Comparison of ENCODE assay signal across 10 mouse cellular contexts in the genomic region with DNA sequence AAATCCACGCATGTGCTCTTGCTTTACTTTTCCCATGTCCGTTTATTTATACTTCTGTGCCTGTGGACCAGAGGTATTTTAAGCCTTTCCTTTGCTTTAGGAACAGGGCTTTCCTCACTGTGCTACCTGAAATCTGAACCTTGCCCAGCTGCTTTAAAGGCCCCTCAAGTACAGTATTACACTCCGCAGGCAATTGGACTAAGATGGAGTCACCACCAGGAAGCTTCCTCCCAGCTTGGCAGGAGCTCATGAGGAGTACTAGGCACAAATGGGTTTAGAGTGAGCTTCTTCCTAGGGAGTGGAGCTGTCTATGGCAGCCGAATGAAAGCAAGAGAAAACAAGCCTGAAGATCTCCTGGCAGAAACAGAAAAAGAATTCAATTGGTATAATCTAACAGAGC. TPM values are rescaled to one million over a fixed set of nuclear protein-coding genes. Genes with fewer than 3 reads are reported as not detected.
DNase-seq lines count a peak whose midpoint lies in the region; ATAC-seq and TF ChIP-seq lines count a peak whose summit lies in the region.
"Had no signal": no experiment of that assay in that cellular context is flagged by ENCODE, and none has a peak within 500 bp of the region (broad histone marks: within the 10 kb centered on the region; RNA-seq: fewer than 3 reads in every experiment).

No protein-coding gene starts in this region.

- H3K9ac ChIP-seq in kidney, embryonic 16.5 days (replicated peaks; ENCODE audit: low read length) = no peak overlapping the region
- peak overlapping the region; percentile 72; the same call in 1 of the 2 replicates for H3K9ac ChIP-seq in forebrain, postnatal 0 days
- peak overlapping the region; percentile 64 for H3K9ac ChIP-seq in midbrain, postnatal 0 days (replicated peaks; ENCODE audit: low read length, poor library complexity, severe bottlenecking)

- no peak for TF ChIP-seq CTCF in forebrain, postnatal 0 days (IDR thresholded peaks at IDR 0.05; ENCODE audit: low read depth)
- TF ChIP-seq CTCF in midbrain, postnatal 0 days (IDR thresholded peaks at IDR 0.05) = no peak

- DNase-seq in kidney, adult 8-10 months = no peak
- DNase-seq in cerebellum, postnatal 10 days = peak; percentile 33 to 46
- peak; percentile 39 for DNase-seq in forebrain, postnatal 0 days
- peak; percentile 19 for DNase-seq in midbrain, postnatal 0 days (ENCODE audit: low spot score)
- DNase-seq in urinary bladder, adult 18-20 months (ENCODE audit: low spot score in 2 of 2) = no peak
- DNase-seq in ovary, adult 18-20 months (ENCODE audit: low spot score) = no peak
- DNase-seq in frontal cortex, postnatal 25 days (ENCODE audit: low spot score in 2 of 2) = no peak
- DNase-seq: heart, postnatal 4 days; lung, postnatal 4 days had no signal

- ATAC-seq in kidney, embryonic 16.5 days (ENCODE audit: low FRiP score, low TSS enrichment) = no peak
- peak; percentile 32; the same call in 1 of the 2 replicates for ATAC-seq in forebrain, postnatal 0 days
- 0 out of 2 replicates have a peak, but pooled peaks have one; percentile 12 for ATAC-seq in midbrain, postnatal 0 days (ENCODE audit: low FRiP score)

- peaks cover 10% of the 10 kb centered on the region; the same call in 1 of the 2 replicates for H3K27me3 ChIP-seq in kidney, embryonic 16.5 days (ENCODE audit: insufficient read depth, low read length)
- H3K27me3 ChIP-seq in forebrain, postnatal 0 days (ENCODE audit: insufficient read depth, low read length) = no peaks in the 10 kb centered on the region
- no peaks in the 10 kb centered on the region for H3K27me3 ChIP-seq in midbrain, postnatal 0 days (ENCODE audit: insufficient read depth, low read length)

- no peaks in the 10 kb centered on the region for H3K9me3 ChIP-seq in kidney, embryonic 16.5 days (ENCODE audit: low read length)
- H3K9me3 ChIP-seq in forebrain, postnatal 0 days (ENCODE audit: low read length) = no peaks in the 10 kb centered on the region
- H3K9me3 ChIP-seq in midbrain, postnatal 0 days (ENCODE audit: low read length) = no peaks in the 10 kb centered on the region

- H3K4me3 ChIP-seq in kidney, embryonic 16.5 days (ENCODE audit: low read length) = peak overlapping the region; percentile 48
- peak overlapping the region; percentile 51 for H3K4me3 ChIP-seq in forebrain, postnatal 0 days (ENCODE audit: low read depth, low read length)
- peak overlapping the region; percentile 50 for H3K4me3 ChIP-seq in midbrain, postnatal 0 days (ENCODE audit: low read depth, low read length)

- H3K27ac ChIP-seq in kidney, embryonic 16.5 days (ENCODE audit: low read length) = no peak overlapping the region
- peak overlapping the region; percentile 89 for H3K27ac ChIP-seq in forebrain, postnatal 0 days (ENCODE audit: low read depth, low read length)
- H3K27ac ChIP-seq in midbrain, postnatal 0 days (ENCODE audit: low read depth, low read length) = peak overlapping the region; percentile 68

- 38% methylated on average over 4 of the region's 4 CpGs for WGBS in kidney, embryonic 16.5 days
- WGBS in forebrain, postnatal 0 days = 43% methylated on average over 4 of the region's 4 CpGs
- WGBS in midbrain, postnatal 0 days = 35% methylated on average over 4 of the region's 4 CpGs

- no peaks in the 10 kb centered on the region for H3K36me3 ChIP-seq in kidney, embryonic 16.5 days (ENCODE audit: insufficient read depth, low read length)
- no peaks in the 10 kb centered on the region for H3K36me3 ChIP-seq in forebrain, postnatal 0 days (ENCODE audit: insufficient read depth)
- no peaks in the 10 kb centered on the region for H3K36me3 ChIP-seq in midbrain, postnatal 0 days (ENCODE audit: insufficient read depth, low read length)

- H3K4me2 ChIP-seq in kidney, embryonic 16.5 days (replicated peaks; ENCODE audit: low read depth, low read length) = peak overlapping the region; percentile 63
- peak overlapping the region; percentile 47 for H3K4me2 ChIP-seq in forebrain, postnatal 0 days (ENCODE audit: low read depth)
- peak overlapping the region; percentile 53 for H3K4me2 ChIP-seq in midbrain, postnatal 0 days (ENCODE audit: low read depth, low read length, poor library complexity, severe bottlenecking)

- 0 out of 2 replicates have a peak, but pooled peaks cover 4% of the 10 kb centered on the region for H3K4me1 ChIP-seq in kidney, embryonic 16.5 days (ENCODE audit: insufficient read depth, low read length)
- H3K4me1 ChIP-seq in forebrain, postnatal 0 days (ENCODE audit: insufficient read depth) = 0 out of 2 replicates have a peak, but pooled peaks cover 7% of the 10 kb centered on the region
- no peaks in the 10 kb centered on the region for H3K4me1 ChIP-seq in midbrain, postnatal 0 days (ENCODE audit: insufficient read depth, low read length)

RNA-seq across cellular contexts. Expression of gene Tmem35a, which starts 2.2 kb away (rescaled TPM):
- polyA plus RNA-seq in kidney, embryonic 16.5 days (2015; fragmentation: Nextera tagmentation; extraction: Ambion mirVana) = 12.0 and 13.6 TPM in 2 replicates
- total RNA-seq in forebrain, postnatal 0 days (2014; rRNA removed) = 201 and 218 TPM in 2 replicates
- polyA plus RNA-seq in forebrain, postnatal 0 days (2015; fragmentation: Nextera tagmentation; extraction: Ambion mirVana) = 111 and 133 TPM in 2 replicates
- 138 and 151 TPM in 2 replicates for total RNA-seq in midbrain, postnatal 0 days (2014; rRNA removed)
- polyA plus RNA-seq in midbrain, postnatal 0 days (2015; fragmentation: Nextera tagmentation; extraction: Ambion mirVana) = 109 and 112 TPM in 2 replicates

RNA-seq across cellular contexts. Expression of gene Cenpi, which starts 10.7 kb away (rescaled TPM):
- polyA plus RNA-seq in kidney, embryonic 16.5 days (2015; fragmentation: Nextera tagmentation; extraction: Ambion mirVana) = 24.4 and 30.9 TPM in 2 replicates
- total RNA-seq in forebrain, postnatal 0 days (2014; rRNA removed) = 2.8 TPM in 2 replicates
- polyA plus RNA-seq in forebrain, postnatal 0 days (2015; fragmentation: Nextera tagmentation; extraction: Ambion mirVana) = 3.2 and 3.5 TPM in 2 replicates
- 3.4 and 3.8 TPM in 2 replicates for total RNA-seq in midbrain, postnatal 0 days (2014; rRNA removed)
- polyA plus RNA-seq in midbrain, postnatal 0 days (2015; fragmentation: Nextera tagmentation; extraction: Ambion mirVana) = 2.8 and 3.5 TPM in 2 replicates

RNA-seq across cellular contexts. Expression of gene Trmt2b, which starts 20.4 kb away (rescaled TPM):
- polyA plus RNA-seq in kidney, embryonic 16.5 days (2015; fragmentation: Nextera tagmentation; extraction: Ambion mirVana) = 20.8 and 22.2 TPM in 2 replicates
- total RNA-seq in forebrain, postnatal 0 days (2014; rRNA removed) = 5.5 and 5.6 TPM in 2 replicates
- polyA plus RNA-seq in forebrain, postnatal 0 days (2015; fragmentation: Nextera tagmentation; extraction: Ambion mirVana) = 3.1 and 3.3 TPM in 2 replicates
- 4.8 and 6.6 TPM in 2 replicates for total RNA-seq in midbrain, postnatal 0 days (2014; rRNA removed)
- polyA plus RNA-seq in midbrain, postnatal 0 days (2015; fragmentation: Nextera tagmentation; extraction: Ambion mirVana) = 4.0 and 4.5 TPM in 2 replicates

Comparison
In these comparisons a context has a peak if more than half of its experiments do, and no peak if none do; other contexts are left out.
1. DNase-seq: peak in cerebellum, postnatal 10 days (2 of 2), forebrain, postnatal 0 days (single experiment) and midbrain, postnatal 0 days (single experiment); none in kidney, adult 8-10 months (0 of 2), urinary bladder, adult 18-20 months (0 of 2), ovary, adult 18-20 months (single experiment) and frontal cortex, postnatal 25 days (0 of 2).
2. Peak in every context shown above with its lines, with median percentiles within 50 percentile points of each other: H3K4me2 ChIP-seq and H3K4me3 ChIP-seq.